Mouse (Mus musculus): ENCODE results near the gene Krt33a. TPM values are rescaled to one million over a fixed set of nuclear protein-coding genes. Genes with fewer than 3 reads are reported as not detected.

The Krt33a gene
- polyA plus RNA-seq (2012; ENCODE audit: low replicate concordance) = not detected in 2 replicates

DNA sequence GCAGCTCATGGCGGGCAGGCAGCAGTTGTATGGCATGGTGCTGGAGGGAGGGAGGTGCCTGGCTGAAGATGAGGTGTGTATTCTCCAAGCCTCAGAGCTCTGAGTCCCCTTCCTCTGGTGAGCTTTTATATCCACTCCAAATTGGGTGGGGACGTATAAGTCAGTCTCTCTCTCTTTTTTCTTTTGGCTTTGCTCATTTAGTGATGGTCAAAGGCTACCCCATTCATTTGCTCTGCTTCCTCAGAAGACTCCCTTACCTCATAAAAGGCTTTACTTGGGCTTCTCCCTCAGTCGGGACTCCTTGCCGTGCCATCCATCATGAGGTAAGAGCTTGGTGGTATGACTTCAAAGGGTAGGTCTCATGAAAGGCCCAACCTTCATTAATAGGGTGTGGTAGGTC is at the start of gene Krt33a:
Gene Krt33a, minus strand, starts transcription at position 101 of the 400 bp plus-strand sequence.

DNA sequence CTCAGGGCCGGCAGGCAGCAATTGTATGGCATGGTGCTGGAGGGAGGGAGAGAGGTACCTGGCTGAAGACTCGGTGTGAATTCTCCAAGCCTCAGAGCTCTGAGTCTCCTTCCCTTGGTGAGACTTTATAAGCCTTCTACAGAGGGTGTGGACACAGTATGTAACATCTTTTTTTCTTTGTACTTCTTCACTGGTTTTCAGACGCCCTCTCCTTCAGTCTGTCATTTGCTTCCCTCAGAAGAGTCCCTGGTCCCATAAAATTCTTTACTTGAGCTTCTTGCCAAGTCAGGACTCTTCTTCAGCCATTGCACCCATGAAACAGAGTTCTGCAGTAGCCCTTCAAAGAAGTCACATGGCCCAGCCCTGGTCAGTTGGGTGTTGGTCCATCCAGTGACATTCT is 34.4 kb upstream of the Krt33a start, which contains the start of gene Krt31:
Gene Krt31, minus strand, starts transcription at position 101 of the 400 bp plus-strand sequence.

DNA sequence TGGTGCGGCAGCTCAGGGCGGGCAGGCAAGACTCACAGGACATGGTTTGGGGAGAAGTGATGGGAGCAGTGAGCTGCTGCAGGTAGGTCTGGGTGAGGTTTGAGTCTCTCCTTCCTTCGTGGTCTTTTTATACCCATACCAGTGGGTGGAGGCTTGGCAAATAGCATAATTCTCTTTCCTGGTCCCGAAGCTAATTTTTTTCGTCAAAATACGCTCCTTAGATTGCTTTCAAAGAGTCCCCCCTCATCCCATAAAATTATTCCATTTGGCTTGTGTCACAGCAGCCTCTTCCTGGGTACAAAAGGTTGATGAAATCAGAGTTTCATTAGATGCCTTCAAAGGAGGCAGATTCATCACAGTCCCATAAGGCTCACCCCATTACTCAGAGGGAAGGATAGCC is 25.4 kb upstream of the Krt33a start, which contains the start of gene Krt34:
Gene Krt34, minus strand, starts transcription at position 101 of the 400 bp plus-strand sequence.

DNA sequence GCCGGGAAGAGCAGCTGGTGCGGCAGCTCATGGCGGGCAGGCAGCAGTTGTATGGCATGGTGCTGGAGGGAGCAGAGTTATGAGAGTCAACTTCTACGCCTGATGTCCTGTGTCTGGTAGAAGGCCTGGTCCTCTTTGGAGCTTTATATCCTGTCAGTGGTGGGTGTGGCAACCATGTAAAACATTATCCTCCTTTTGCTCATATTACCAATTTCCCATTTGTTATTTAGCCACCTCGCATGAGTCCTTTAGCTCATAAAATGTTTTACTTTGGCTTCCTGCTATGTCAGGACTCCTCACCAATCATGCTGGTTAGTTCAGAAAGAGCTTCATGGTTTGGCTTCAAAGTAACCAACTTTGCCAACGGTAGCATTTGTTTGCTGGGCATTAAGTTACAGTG is 13.8 kb upstream of the Krt33a start, which contains the start of gene Krt33b:
Gene Krt33b, minus strand, starts transcription at position 101 of the 400 bp plus-strand sequence.

DNA sequence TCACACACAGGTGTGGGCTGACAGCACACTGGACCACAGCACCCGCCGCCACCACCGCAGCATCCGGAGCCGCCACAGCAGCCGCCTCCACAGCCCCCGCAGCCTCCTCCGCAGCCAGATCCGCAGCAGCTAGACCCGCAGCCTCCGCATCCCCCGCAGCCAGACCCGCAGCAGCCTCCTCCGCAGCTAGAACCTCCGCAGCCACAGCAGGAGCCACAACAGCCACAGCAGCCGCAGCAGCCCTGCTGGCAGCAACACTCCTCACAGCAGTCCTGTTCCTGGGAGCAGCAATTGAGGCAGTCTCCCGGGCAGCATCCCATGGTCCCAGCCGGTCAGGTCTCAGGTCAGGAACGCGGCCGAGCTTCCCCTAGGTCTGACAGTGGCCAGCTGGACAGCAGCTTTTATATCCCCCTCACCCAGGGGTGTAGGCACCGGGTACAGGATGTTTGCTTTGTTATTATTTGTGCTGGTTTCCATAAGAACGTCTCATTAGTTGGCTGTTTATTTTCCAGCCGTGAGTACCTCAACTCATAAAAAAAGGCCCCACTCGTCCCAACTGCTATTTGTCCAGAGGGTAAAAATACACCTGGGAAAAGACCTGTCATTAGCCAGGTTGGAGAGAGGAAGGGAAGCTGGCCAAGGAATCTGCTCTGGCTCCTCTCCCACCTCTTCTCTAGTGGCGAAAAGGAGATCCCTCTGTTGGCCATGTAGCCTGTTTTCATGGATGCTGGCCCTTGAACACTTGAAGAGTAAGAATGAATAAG is 22.2 kb downstream of the Krt33a start, which contains the start of gene Krtap17-1:
Gene Krtap17-1, minus strand, starts transcription at position 375 of the 764 bp plus-strand sequence.

DNA sequence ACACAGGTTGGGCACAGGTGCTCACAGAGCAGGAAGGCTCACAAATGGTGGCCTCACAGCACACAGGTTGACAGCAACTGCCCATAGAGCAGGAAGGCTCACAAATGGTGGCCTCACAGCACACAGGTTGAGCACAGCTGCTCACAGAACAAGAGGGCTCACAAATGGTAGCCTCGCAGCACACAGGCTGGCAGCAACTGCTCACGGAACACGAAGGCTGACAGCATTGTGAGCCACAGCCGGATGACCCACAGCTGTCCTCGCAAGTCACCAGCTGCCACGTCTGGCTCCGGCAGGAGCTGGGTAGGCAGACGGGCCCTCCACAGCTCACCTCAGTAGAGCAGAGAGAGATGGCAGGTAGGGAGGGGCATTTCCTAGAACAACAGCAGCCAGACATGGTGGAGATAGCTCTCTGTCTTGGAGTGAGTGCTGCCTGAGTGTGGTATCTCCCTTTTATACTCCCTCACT is 29.8 kb downstream of the Krt33a start, which contains the start of gene Krtap16-1:
Gene Krtap16-1, minus strand, starts transcription at position 418 of the 468 bp plus-strand sequence.

GRCm38 (mm10) chr11:99978953-99979352 is 37.1 kb downstream of the Krt33a start, which contains the start of gene Krtap29-1:
Krtap29-1 (minus strand) TSS chr11:99979053.

Other genes starting within 250 kb of the Krt33a start
- not detected in 2 replicates for gene Gm11595, start 243.3 kb downstream of the Krt33a start, polyA plus RNA-seq (2012; ENCODE audit: low replicate concordance)
- not detected in 2 replicates for gene Krtap4-8, start 235.5 kb downstream of the Krt33a start, polyA plus RNA-seq (2012; ENCODE audit: low replicate concordance)
- gene Krtap4-9, start 231.0 kb downstream of the Krt33a start, polyA plus RNA-seq (2012; ENCODE audit: low replicate concordance) = not detected in 2 replicates
- gene Gm11596, start 222.7 kb downstream of the Krt33a start, polyA plus RNA-seq (2012; ENCODE audit: low replicate concordance) = not detected in 2 replicates
- not detected in 2 replicates for gene Gm11569, start 217.3 kb downstream of the Krt33a start, polyA plus RNA-seq (2012; ENCODE audit: low replicate concordance)
- gene Gm11554, start 211.8 kb downstream of the Krt33a start, polyA plus RNA-seq (2012; ENCODE audit: low replicate concordance) = not detected in 2 replicates
- not detected in 2 replicates for gene Krtap4-13, start 206.3 kb downstream of the Krt33a start, polyA plus RNA-seq (2012; ENCODE audit: low replicate concordance)
- gene Gm11564, start 200.5 kb downstream of the Krt33a start, polyA plus RNA-seq (2012; ENCODE audit: low replicate concordance) = not detected in 2 replicates
- not detected in 2 replicates for gene 2300003K06Rik, start 178.1 kb downstream of the Krt33a start, polyA plus RNA-seq (2012; ENCODE audit: low replicate concordance)
- gene Krtap4-16, start 164.6 kb downstream of the Krt33a start, polyA plus RNA-seq (2012; ENCODE audit: low replicate concordance) = not detected in 2 replicates
- not detected in 2 replicates for gene Gm11568, start 158.3 kb downstream of the Krt33a start, polyA plus RNA-seq (2012; ENCODE audit: low replicate concordance)
- gene Gm11559, start 151.7 kb downstream of the Krt33a start, polyA plus RNA-seq (2012; ENCODE audit: low replicate concordance) = not detected in 2 replicates
- not detected in 2 replicates for gene Krtap9-1, start 142.8 kb downstream of the Krt33a start, polyA plus RNA-seq (2012; ENCODE audit: low replicate concordance)
- gene Gm11567, start 137.0 kb downstream of the Krt33a start, polyA plus RNA-seq (2012; ENCODE audit: low replicate concordance) = not detected in 2 replicates
- gene Krtap31-1, start 108.3 kb downstream of the Krt33a start, polyA plus RNA-seq (2012; ENCODE audit: low replicate concordance) = not detected in 2 replicates
- not detected in 2 replicates for gene Gm11565, start 101.5 kb downstream of the Krt33a start, polyA plus RNA-seq (2012; ENCODE audit: low replicate concordance)
- not detected in 2 replicates for gene Krtap31-2, start 79.9 kb downstream of the Krt33a start, polyA plus RNA-seq (2012; ENCODE audit: low replicate concordance)
- not detected in 2 replicates for gene Krtap9-5, start 67.7 kb downstream of the Krt33a start, polyA plus RNA-seq (2012; ENCODE audit: low replicate concordance)
- not detected in 2 replicates for gene Krtap29-1, start 37.2 kb downstream of the Krt33a start, polyA plus RNA-seq (2012; ENCODE audit: low replicate concordance)
- not detected in 2 replicates for gene Krtap16-1, start 29.6 kb downstream of the Krt33a start, polyA plus RNA-seq (2012; ENCODE audit: low replicate concordance)
- gene Krtap17-1, start 22.2 kb downstream of the Krt33a start, polyA plus RNA-seq (2012; ENCODE audit: low replicate concordance) = not detected in 2 replicates
- gene Krt33b, start 13.7 kb upstream of the Krt33a start, polyA plus RNA-seq (2012; ENCODE audit: low replicate concordance) = not detected in 2 replicates
- gene Krt34, start 25.3 kb upstream of the Krt33a start, polyA plus RNA-seq (2012; ENCODE audit: low replicate concordance) = not detected in 2 replicates
- gene Krt31, start 34.3 kb upstream of the Krt33a start, polyA plus RNA-seq (2012; ENCODE audit: low replicate concordance) = not detected in 2 replicates
- not detected in 2 replicates for gene Krt32, start 72.0 kb upstream of the Krt33a start, polyA plus RNA-seq (2012; ENCODE audit: low replicate concordance)
- 0.13 TPM in 1 of 2 replicates, not detected in the other for gene Krt35, start 80.0 kb upstream of the Krt33a start, polyA plus RNA-seq (2012; ENCODE audit: low replicate concordance)
- gene Krt36, start 89.4 kb upstream of the Krt33a start, polyA plus RNA-seq (2012; ENCODE audit: low replicate concordance) = not detected in 2 replicates
- gene Krt13, start 105.4 kb upstream of the Krt33a start, polyA plus RNA-seq (2012; ENCODE audit: low replicate concordance) = 0.33 TPM in 1 of 2 replicates, not detected in the other
- gene Krt15, start 119.7 kb upstream of the Krt33a start, polyA plus RNA-seq (2012; ENCODE audit: low replicate concordance) = not detected in 2 replicates
- gene Krt19, start 132.5 kb upstream of the Krt33a start, polyA plus RNA-seq (2012; ENCODE audit: low replicate concordance) = 0.12 and 0.14 TPM in 2 replicates
- gene Krt9, start 177.0 kb upstream of the Krt33a start, polyA plus RNA-seq (2012; ENCODE audit: low replicate concordance) = not detected in 2 replicates
- not detected in 2 replicates for gene Krt14, start 191.3 kb upstream of the Krt33a start, polyA plus RNA-seq (2012; ENCODE audit: low replicate concordance)
- not detected in 2 replicates for gene Krt16, start 232.7 kb upstream of the Krt33a start, polyA plus RNA-seq (2012; ENCODE audit: low replicate concordance)
- 0.10 and 0.14 TPM in 2 replicates for gene Krt17, start 244.8 kb upstream of the Krt33a start, polyA plus RNA-seq (2012; ENCODE audit: low replicate concordance)

All from hematopoietic multipotent progenitor cell, adult 10-12 weeks (in vitro differentiated cells).